Mouse (Mus musculus): ENCODE data around the gene Il1rl2.

GRCm38 (mm10) chr1:40282394-40282793 is 42.0 kb upstream of the Il1rl2 start:
- TF ChIP-seq CTCF (IDR thresholded peaks at IDR 0.05; ENCODE audit: low read depth, low read length) = no peak
- no peak for TF ChIP-seq POLR2A (IDR thresholded peaks at IDR 0.05; ENCODE audit: extremely low read depth, insufficient read depth, low read length)
